Mouse (Mus musculus) urinary bladder, postnatal 14 days (tissue): Measurements from ENCODE around the gene Fam20b.
A peak's percentile ranks its signal among the peaks of the same experiment; 100 is the strongest.

Source experiments
- DNase-seq: peaks from one replicate; pipeline ENCODE4 v3.0.0; 2021; ENCODE audit warnings: low spot score

Gene Fam20b

GRCm38 (mm10) chr1:156727234-156728108 lies 8.6 kb upstream of the Fam20b start:
- no peak for DNase-seq

GRCm38 (mm10) chr1:156722089-156722488 lies 3.2 kb upstream of the Fam20b start:
- DNase-seq, result no peak

- DNase-seq, result no peak
Measured at GRCm38 (mm10) chr1:156720046-156720445, 1.2 kb upstream of the Fam20b start.

- peak; percentile 53 for DNase-seq
Measured at GRCm38 (mm10) chr1:156718286-156718949, 468 bp downstream of the Fam20b start.

- DNase-seq, result peak; percentile 9
Measured at GRCm38 (mm10) chr1:156717751-156718285, 1.1 kb downstream of the Fam20b start.

GRCm38 (mm10) chr1:156716681-156717080 lies 2.2 kb downstream of the Fam20b start:
- DNase-seq, result no peak

GRCm38 (mm10) chr1:156710472-156711098 lies 8.3 kb downstream of the Fam20b start:
- peak; percentile 28 for DNase-seq

GRCm38 (mm10) chr1:156708672-156709071 lies 10.2 kb downstream of the Fam20b start:
- no peak for DNase-seq

- DNase-seq, result no peak
Measured at GRCm38 (mm10) chr1:156705696-156706285, 13.1 kb downstream of the Fam20b start.

GRCm38 (mm10) chr1:156703444-156703843 lies 15.4 kb downstream of the Fam20b start:
- no peak for DNase-seq

- no peak for DNase-seq
Measured at GRCm38 (mm10) chr1:156702151-156702550, 16.7 kb downstream of the Fam20b start.

GRCm38 (mm10) chr1:156686025-156686661 lies 32.7 kb downstream of the Fam20b start:
- no peak for DNase-seq

- DNase-seq, result no peak
Measured at GRCm38 (mm10) chr1:156679599-156679998, 39.3 kb downstream of the Fam20b start.

- no peak for DNase-seq
Measured at GRCm38 (mm10) chr1:156677230-156677629, 41.7 kb downstream of the Fam20b start.

GRCm38 (mm10) chr1:156676596-156676995 lies 42.3 kb downstream of the Fam20b start:
- no peak for DNase-seq

GRCm38 (mm10) chr1:156676171-156676570 lies 42.7 kb downstream of the Fam20b start:
- DNase-seq, result peak; percentile 60

GRCm38 (mm10) chr1:156674195-156675000 lies 44.5 kb downstream of the Fam20b start, which contains the start of gene Tor3a:
Gene Tor3a (minus strand): TSS chr1:156674356.
- peak; percentile 82 for DNase-seq

- DNase-seq, result no peak
Measured at GRCm38 (mm10) chr1:156673476-156674194, 45.3 kb downstream of the Fam20b start.

GRCm38 (mm10) chr1:156672720-156673475 lies 46.0 kb downstream of the Fam20b start:
- DNase-seq, result no peak
